ENCODE assay signal across 9 mouse cellular contexts in genomic region chr1:151251194-151252010, GRCm38 (mm10). TPM values are rescaled to one million over a fixed set of nuclear protein-coding genes. Genes with fewer than 3 reads are reported as not detected.
A peak's percentile ranks its signal among the peaks of the same experiment; 100 is the strongest.
DNase-seq lines count a peak whose midpoint lies in the region; ATAC-seq lines count a peak whose summit lies in the region.
"Had no signal": no experiment of that assay in that cellular context is flagged by ENCODE, and none has a peak within 500 bp of the region (broad histone marks: within the 10 kb centered on the region; RNA-seq: fewer than 3 reads in every experiment).

No protein-coding gene starts in this region.

- no peak overlapping the region for H3K4me3 ChIP-seq in heart, embryonic 10.5 days
- no peak overlapping the region for H3K4me3 ChIP-seq in midbrain, embryonic 11.5 days (ENCODE audit: low read depth, low read length)
- H3K4me3 ChIP-seq in midbrain, embryonic 14.5 days (replicated peaks; ENCODE audit: low read depth, low read length) = no peak overlapping the region
- no peak overlapping the region for H3K4me3 ChIP-seq in intestine, embryonic 15.5 days (replicated peaks)
- no peak overlapping the region; the same call in 1 of the 2 replicates for H3K4me3 ChIP-seq in stomach, embryonic 14.5 days (ENCODE audit: low read depth, low read length)

- 84% methylated on average over 14 of the region's 14 CpGs for WGBS in heart, embryonic 10.5 days
- WGBS in midbrain, embryonic 11.5 days = 84% methylated on average over 14 of the region's 14 CpGs
- 80% methylated on average over 14 of the region's 14 CpGs for WGBS in midbrain, embryonic 14.5 days
- 80% methylated on average over 14 of the region's 14 CpGs for WGBS in intestine, embryonic 15.5 days
- WGBS in stomach, embryonic 14.5 days = 77% methylated on average over 14 of the region's 14 CpGs

- intact Hi-C loops in heart, postnatal 10 days (cut with DNase I) = no loop called here

- no peak for DNase-seq in heart, embryonic 10.5 days (ENCODE audit: low spot score)
- no peak for DNase-seq in heart, postnatal 10 days
- DNase-seq in midbrain, embryonic 11.5 days (ENCODE audit: low spot score, missing footprints) = peak; percentile 73
- no peak for DNase-seq in midbrain, embryonic 14.5 days
- no peak for DNase-seq in cerebellum, adult 18-20 months
- no peak for DNase-seq in MN1 (ENCODE audit: low spot score)

- no peak overlapping the region for H3K9ac ChIP-seq in midbrain, embryonic 11.5 days (ENCODE audit: low read length)
- no peak overlapping the region for H3K9ac ChIP-seq in midbrain, embryonic 14.5 days (replicated peaks; ENCODE audit: low read length)
- no peak overlapping the region for H3K9ac ChIP-seq in intestine, embryonic 15.5 days
- no peak overlapping the region for H3K9ac ChIP-seq in stomach, embryonic 14.5 days (replicated peaks; ENCODE audit: low read depth, low read length)

- no peak overlapping the region for H3K4me2 ChIP-seq in midbrain, embryonic 11.5 days
- no peak overlapping the region for H3K4me2 ChIP-seq in midbrain, embryonic 14.5 days (ENCODE audit: low read length)
- H3K4me2 ChIP-seq in intestine, embryonic 15.5 days (replicated peaks) = peak overlapping the region; percentile 29
- peak overlapping the region; percentile 30; the same call in 1 of the 2 replicates for H3K4me2 ChIP-seq in stomach, embryonic 14.5 days (replicated peaks; ENCODE audit: low read depth, low read length)

- H3K27me3 ChIP-seq in heart, embryonic 10.5 days (ENCODE audit: insufficient read depth, poor library complexity, severe bottlenecking) = no peaks in the 10 kb centered on the region
- no peaks in the 10 kb centered on the region for H3K27me3 ChIP-seq in midbrain, embryonic 11.5 days (ENCODE audit: control insufficient read depth, insufficient read depth, low read length)
- no peaks in the 10 kb centered on the region for H3K27me3 ChIP-seq in midbrain, embryonic 14.5 days (ENCODE audit: control insufficient read depth, insufficient read depth, low read length)
- H3K27me3 ChIP-seq in intestine, embryonic 15.5 days (replicated peaks) = no peaks in the 10 kb centered on the region
- H3K27me3 ChIP-seq in stomach, embryonic 14.5 days (ENCODE audit: control insufficient read depth, insufficient read depth, low read length) = no peaks in the 10 kb centered on the region

- peak; percentile 60; the same call in 1 of the 2 replicates for ATAC-seq in midbrain, embryonic 11.5 days (ENCODE audit: low FRiP score)
- ATAC-seq in midbrain, embryonic 14.5 days (ENCODE audit: low FRiP score, low TSS enrichment) = no peak
- peak; percentile 32; the same call in 1 of the 2 replicates for ATAC-seq in intestine, embryonic 15.5 days
- ATAC-seq in stomach, embryonic 14.5 days (ENCODE audit: insufficient number of reproducible peaks, insufficient read depth, low FRiP score, low read depth) = no peak

- peaks cover 8% of the 10 kb centered on the region; the same call in 1 of the 2 replicates for H3K4me1 ChIP-seq in heart, embryonic 10.5 days
- no peaks in the 10 kb centered on the region for H3K4me1 ChIP-seq in midbrain, embryonic 11.5 days (ENCODE audit: control insufficient read depth, insufficient read depth, low read length)
- no peaks in the 10 kb centered on the region for H3K4me1 ChIP-seq in midbrain, embryonic 14.5 days (ENCODE audit: control insufficient read depth, insufficient read depth, low read length)
- H3K4me1 ChIP-seq in intestine, embryonic 15.5 days (replicated peaks) = no peaks in the 10 kb centered on the region
- H3K4me1 ChIP-seq in stomach, embryonic 14.5 days (ENCODE audit: control insufficient read depth, insufficient read depth, low read length) = no peaks in the 10 kb centered on the region

- H3K27ac ChIP-seq in heart, embryonic 10.5 days = 0 out of 2 replicates have a peak overlapping the region, but pooled peaks have one; percentile 47
- no peak overlapping the region for H3K27ac ChIP-seq in midbrain, embryonic 11.5 days (ENCODE audit: low read depth, low read length)
- no peak overlapping the region for H3K27ac ChIP-seq in midbrain, embryonic 14.5 days (replicated peaks; ENCODE audit: low read depth, low read length)
- no peak overlapping the region for H3K27ac ChIP-seq in intestine, embryonic 15.5 days
- H3K27ac ChIP-seq in stomach, embryonic 14.5 days (ENCODE audit: low read length) = peak overlapping the region; percentile 18; the same call in 1 of the 2 replicates

- no peaks in the 10 kb centered on the region for H3K9me3 ChIP-seq in heart, embryonic 10.5 days
- no peaks in the 10 kb centered on the region for H3K9me3 ChIP-seq in midbrain, embryonic 11.5 days (ENCODE audit: control insufficient read depth, low read length)
- H3K9me3 ChIP-seq in midbrain, embryonic 14.5 days (ENCODE audit: control insufficient read depth, low read length) = no peaks in the 10 kb centered on the region
- no peaks in the 10 kb centered on the region for H3K9me3 ChIP-seq in intestine, embryonic 15.5 days
- no peaks in the 10 kb centered on the region for H3K9me3 ChIP-seq in stomach, embryonic 14.5 days (ENCODE audit: control insufficient read depth, low read depth, low read length)

- H3K36me3 ChIP-seq in heart, embryonic 10.5 days = no peaks in the 10 kb centered on the region
- H3K36me3 ChIP-seq in midbrain, embryonic 11.5 days (ENCODE audit: control insufficient read depth, insufficient read depth, low read length) = no peaks in the 10 kb centered on the region
- H3K36me3 ChIP-seq in midbrain, embryonic 14.5 days (ENCODE audit: control insufficient read depth, insufficient read depth, low read length) = no peaks in the 10 kb centered on the region
- no peaks in the 10 kb centered on the region for H3K36me3 ChIP-seq in intestine, embryonic 15.5 days
- no peaks in the 10 kb centered on the region for H3K36me3 ChIP-seq in stomach, embryonic 14.5 days (ENCODE audit: control insufficient read depth, insufficient read depth, low read length)

RNA-seq across cellular contexts. Expression of gene Gm47996, which starts 41.5 kb away (rescaled TPM):
- polyA plus RNA-seq in heart, embryonic 10.5 days (2016; fragmentation: Nextera tagmentation; extraction: Ambion mirVana) = 0.18 TPM in 1 of 2 replicates, not detected in the other
- total RNA-seq in heart, postnatal 10 days (2021) = not detected
- not detected in 2 replicates for polyA plus RNA-seq in midbrain, embryonic 11.5 days (2014; fragmentation: Nextera tagmentation; extraction: Ambion mirVana)
- not detected in 2 replicates for polyA plus RNA-seq in midbrain, embryonic 14.5 days (2014; fragmentation: Nextera tagmentation; extraction: Ambion mirVana)
- polyA plus RNA-seq in intestine, embryonic 15.5 days (2015; fragmentation: Nextera tagmentation; extraction: Ambion mirVana) = not detected in 2 replicates
- polyA plus RNA-seq in stomach, embryonic 14.5 days (2014; fragmentation: Nextera tagmentation; extraction: Ambion mirVana) = not detected in 2 replicates
- total RNA-seq: layer of hippocampus, postnatal 25 days had no signal

RNA-seq across cellular contexts. Expression of gene 3110040M04Rik, which starts 47.5 kb away (rescaled TPM):
- 0.55 TPM in 1 of 2 replicates, not detected in the other for polyA plus RNA-seq in heart, embryonic 10.5 days (2016; fragmentation: Nextera tagmentation; extraction: Ambion mirVana)
- total RNA-seq in heart, postnatal 10 days (2021) = not detected
- 0.38 TPM in 1 of 2 replicates, not detected in the other for polyA plus RNA-seq in midbrain, embryonic 11.5 days (2014; fragmentation: Nextera tagmentation; extraction: Ambion mirVana)
- polyA plus RNA-seq in midbrain, embryonic 14.5 days (2014; fragmentation: Nextera tagmentation; extraction: Ambion mirVana) = not detected in 2 replicates
- polyA plus RNA-seq in intestine, embryonic 15.5 days (2015; fragmentation: Nextera tagmentation; extraction: Ambion mirVana) = 0.24 TPM in 1 of 2 replicates, not detected in the other
- not detected in 2 replicates for polyA plus RNA-seq in stomach, embryonic 14.5 days (2014; fragmentation: Nextera tagmentation; extraction: Ambion mirVana)
- total RNA-seq: layer of hippocampus, postnatal 25 days had no signal

RNA-seq across cellular contexts. Expression of gene Gm47995, which starts 53.2 kb away (rescaled TPM):
- polyA plus RNA-seq in heart, embryonic 10.5 days (2016; fragmentation: Nextera tagmentation; extraction: Ambion mirVana) = 0.33 and 0.62 TPM in 2 replicates
- not detected for total RNA-seq in heart, postnatal 10 days (2021)
- 0.36 TPM in 1 of 2 replicates, not detected in the other for polyA plus RNA-seq in midbrain, embryonic 11.5 days (2014; fragmentation: Nextera tagmentation; extraction: Ambion mirVana)
- not detected in 2 replicates for polyA plus RNA-seq in midbrain, embryonic 14.5 days (2014; fragmentation: Nextera tagmentation; extraction: Ambion mirVana)
- not detected in 2 replicates for polyA plus RNA-seq in intestine, embryonic 15.5 days (2015; fragmentation: Nextera tagmentation; extraction: Ambion mirVana)
- polyA plus RNA-seq in stomach, embryonic 14.5 days (2014; fragmentation: Nextera tagmentation; extraction: Ambion mirVana) = not detected in 2 replicates
- total RNA-seq: layer of hippocampus, postnatal 25 days had no signal

RNA-seq across cellular contexts. Expression of gene Gm8947, which starts 59.2 kb away (rescaled TPM):
- polyA plus RNA-seq in heart, embryonic 10.5 days (2016; fragmentation: Nextera tagmentation; extraction: Ambion mirVana) = 0.46 and 0.51 TPM in 2 replicates
- total RNA-seq in heart, postnatal 10 days (2021) = not detected
- polyA plus RNA-seq in midbrain, embryonic 11.5 days (2014; fragmentation: Nextera tagmentation; extraction: Ambion mirVana) = 0.18 and 0.42 TPM in 2 replicates
- polyA plus RNA-seq in midbrain, embryonic 14.5 days (2014; fragmentation: Nextera tagmentation; extraction: Ambion mirVana) = not detected in 2 replicates
- polyA plus RNA-seq in intestine, embryonic 15.5 days (2015; fragmentation: Nextera tagmentation; extraction: Ambion mirVana) = 0.18 and 0.24 TPM in 2 replicates
- not detected in 2 replicates for polyA plus RNA-seq in stomach, embryonic 14.5 days (2014; fragmentation: Nextera tagmentation; extraction: Ambion mirVana)
- total RNA-seq: layer of hippocampus, postnatal 25 days had no signal

Comparison
In these comparisons a context has a peak if more than half of its experiments do, and no peak if none do; other contexts are left out.
1. ATAC-seq: peak in midbrain, embryonic 11.5 days (single experiment) and intestine, embryonic 15.5 days (single experiment); none in midbrain, embryonic 14.5 days (single experiment) and stomach, embryonic 14.5 days (single experiment).
2. H3K27ac ChIP-seq: peak in heart, embryonic 10.5 days (single experiment) and stomach, embryonic 14.5 days (single experiment); none in midbrain, embryonic 11.5 days (single experiment), midbrain, embryonic 14.5 days (single experiment) and intestine, embryonic 15.5 days (single experiment).
3. H3K4me2 ChIP-seq: peak in intestine, embryonic 15.5 days (single experiment) and stomach, embryonic 14.5 days (single experiment); none in midbrain, embryonic 11.5 days (single experiment) and midbrain, embryonic 14.5 days (single experiment).